Mouse (Mus musculus) heart, adult 9 months (tissue): ENCODE data around the gene Krtap9-3.

Source experiments
- DNase-seq, 2 experiments: peaks; one replicate each; pipeline ENCODE4 v3.0.0; 2022; ENCODE audit warnings: low spot score in 2 of 2

Krtap9-3 gene

DNA sequence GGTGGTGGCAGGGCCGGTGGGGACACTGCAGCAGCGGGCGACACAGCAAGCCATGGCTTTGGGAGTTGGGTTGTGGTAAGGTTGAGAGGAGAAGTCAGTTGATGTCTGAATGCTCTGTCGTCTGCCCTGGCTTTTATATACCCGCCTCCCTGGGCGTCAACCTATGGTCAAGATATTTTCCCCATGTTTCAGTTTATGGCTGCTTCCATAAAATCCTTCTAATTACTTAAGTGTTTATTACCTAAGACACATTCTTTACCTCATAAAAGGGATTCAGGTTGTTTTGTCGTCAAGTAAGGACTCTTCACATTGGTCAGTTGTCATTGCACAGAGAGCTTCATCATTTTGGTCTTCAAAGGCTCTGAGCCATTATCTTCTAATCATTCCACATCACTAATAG lies 31.4 kb downstream of the Krtap9-3 start, which contains the start of gene Krtap3-1:
TSS of gene Krtap3-1 (minus strand) at position 101 of the 400 bp plus-strand sequence.
- no peak for DNase-seq

DNA sequence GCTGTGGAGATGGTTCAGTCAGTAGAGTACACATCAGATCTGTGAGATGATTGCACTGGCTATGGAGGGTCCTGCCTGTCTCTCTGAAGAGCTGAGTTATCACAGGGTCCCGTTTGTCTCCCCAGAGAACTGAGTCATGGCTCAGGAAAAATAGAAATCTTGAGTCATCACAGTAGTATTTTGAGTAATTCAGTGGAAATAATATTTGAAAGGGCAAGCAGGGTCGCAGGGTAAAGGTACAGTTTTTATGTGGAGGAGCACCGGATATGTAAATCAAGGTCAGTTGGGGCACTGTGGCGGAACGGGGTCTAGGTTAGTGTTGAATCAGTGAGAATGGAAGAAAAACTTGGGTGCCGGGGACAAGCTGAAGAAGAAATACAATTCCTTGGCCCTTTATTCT lies 35.3 kb downstream of the Krtap9-3 start:
- DNase-seq = no peak

DNA sequence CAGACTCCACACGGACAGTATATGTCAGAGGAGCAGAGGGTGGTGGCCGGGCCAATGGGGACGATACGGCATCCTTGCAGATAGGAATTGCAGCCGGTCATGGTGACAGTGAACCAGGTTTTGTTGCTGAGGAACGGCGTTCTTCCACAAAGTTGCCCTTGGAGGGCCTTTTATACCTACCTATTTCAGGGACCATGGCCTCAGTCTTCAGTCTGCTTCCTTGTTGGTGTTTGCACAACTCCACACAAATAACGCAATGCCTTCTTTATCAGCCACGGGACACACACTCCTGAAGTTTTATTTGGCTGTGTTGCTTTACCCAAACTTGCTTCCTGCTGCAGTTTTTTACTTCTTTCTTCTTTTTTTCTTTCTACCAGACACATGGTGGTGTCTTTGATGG lies 38.5 kb downstream of the Krtap9-3 start, which contains the start of gene Gm11939:
TSS of gene Gm11939 (minus strand) at position 101 of the 400 bp plus-strand sequence.
- no peak for DNase-seq

DNA sequence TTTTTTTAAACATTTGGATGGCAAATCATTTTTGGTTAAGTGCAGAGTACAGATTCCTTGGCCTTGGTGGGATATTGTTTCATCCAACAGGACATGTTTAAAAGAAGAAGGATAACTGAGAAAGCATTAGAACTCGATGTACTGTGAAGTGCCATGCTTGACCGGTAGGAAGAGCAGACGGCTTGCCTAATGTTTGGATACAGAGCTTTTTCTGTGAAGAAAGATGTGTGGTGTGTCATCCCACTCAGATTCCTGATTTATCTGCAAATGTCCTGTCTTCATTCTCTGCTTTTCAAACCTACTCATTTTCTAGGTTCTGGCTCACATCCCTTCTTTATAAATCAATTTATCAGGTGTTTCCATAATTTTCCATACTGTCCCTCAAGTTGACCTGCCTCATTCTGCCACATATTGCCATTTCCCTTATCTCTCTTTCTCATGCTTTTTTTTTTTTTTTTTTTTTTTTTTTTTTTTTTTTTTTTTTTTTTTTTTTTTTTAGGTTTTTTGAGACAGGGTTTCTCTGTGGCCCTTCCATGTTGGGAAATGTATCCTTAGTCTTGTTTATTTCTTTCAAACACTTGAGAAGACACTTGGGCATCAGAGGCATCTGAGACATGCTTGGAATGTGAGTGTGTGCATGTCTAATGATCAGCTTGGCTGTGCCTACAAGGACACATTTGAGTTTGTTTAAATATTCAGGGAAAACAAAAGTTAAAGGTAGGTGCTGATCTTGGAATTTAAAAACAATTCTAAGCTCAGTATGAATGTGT lies 39.7 kb downstream of the Krtap9-3 start:
- DNase-seq = no peak

DNA sequence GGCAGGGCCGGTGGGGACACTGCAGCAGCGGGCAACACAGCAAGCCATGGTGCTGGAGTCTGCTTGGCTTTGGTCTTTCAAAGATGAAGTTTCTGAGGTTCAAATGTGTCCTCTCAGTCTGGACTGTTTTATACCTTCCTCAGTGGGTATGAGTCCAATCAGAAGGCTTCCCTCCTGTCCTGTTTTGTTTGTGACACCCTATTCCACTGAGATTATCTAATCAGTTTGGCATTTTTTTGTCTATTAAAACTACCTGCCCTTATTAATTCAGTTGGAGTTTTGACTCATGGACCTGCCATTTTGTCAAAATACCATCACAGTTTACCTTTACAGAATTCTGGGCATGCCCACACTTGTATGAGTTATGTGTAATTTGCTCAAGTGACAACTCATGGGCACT lies 41.2 kb downstream of the Krtap9-3 start, which contains the start of gene Krtap3-2:
TSS of gene Krtap3-2 (minus strand) at position 101 of the 400 bp plus-strand sequence.
- no peak for DNase-seq

DNA sequence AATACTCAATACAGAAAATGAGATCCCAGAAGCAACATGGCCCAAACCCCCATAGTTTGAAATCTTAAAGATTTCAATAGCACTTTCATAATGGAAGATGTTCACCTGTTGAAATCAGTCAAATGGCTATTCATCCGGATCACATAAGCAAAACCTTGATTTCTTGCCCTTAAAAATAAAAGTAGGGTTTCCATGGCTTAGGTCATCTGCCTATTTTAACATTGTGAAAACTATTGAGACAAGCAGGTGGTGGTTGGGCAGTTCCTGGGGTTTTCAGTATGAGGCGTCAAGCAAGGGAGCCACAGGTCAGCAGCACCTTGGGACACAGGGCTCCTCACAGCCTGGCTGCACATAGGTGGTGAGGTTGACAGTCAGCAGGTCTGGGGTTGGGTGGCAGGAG lies 41.7 kb downstream of the Krtap9-3 start:
- no peak for DNase-seq

DNA sequence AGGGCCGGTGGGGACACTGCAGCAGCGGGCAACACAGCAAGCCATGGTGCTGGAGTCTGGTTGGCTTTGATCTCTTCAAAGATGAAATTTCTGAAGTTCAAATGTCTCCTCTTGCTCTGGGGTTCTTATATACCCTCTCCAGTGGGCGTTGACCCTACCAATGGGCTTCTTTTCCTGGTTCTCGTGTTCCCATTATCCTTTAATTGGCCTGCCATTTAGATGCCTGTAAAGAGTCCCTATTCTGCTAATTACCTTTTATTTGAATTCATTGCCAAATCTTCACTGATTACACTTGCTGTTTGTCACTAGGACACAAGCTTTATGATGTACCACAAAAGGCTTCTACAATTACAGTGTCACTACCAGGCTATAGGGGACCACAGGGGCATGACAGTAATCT lies 47.1 kb downstream of the Krtap9-3 start, which contains the start of gene Krtap3-3:
TSS of gene Krtap3-3 (minus strand) at position 101 of the 400 bp plus-strand sequence.
- no peak for DNase-seq

DNA sequence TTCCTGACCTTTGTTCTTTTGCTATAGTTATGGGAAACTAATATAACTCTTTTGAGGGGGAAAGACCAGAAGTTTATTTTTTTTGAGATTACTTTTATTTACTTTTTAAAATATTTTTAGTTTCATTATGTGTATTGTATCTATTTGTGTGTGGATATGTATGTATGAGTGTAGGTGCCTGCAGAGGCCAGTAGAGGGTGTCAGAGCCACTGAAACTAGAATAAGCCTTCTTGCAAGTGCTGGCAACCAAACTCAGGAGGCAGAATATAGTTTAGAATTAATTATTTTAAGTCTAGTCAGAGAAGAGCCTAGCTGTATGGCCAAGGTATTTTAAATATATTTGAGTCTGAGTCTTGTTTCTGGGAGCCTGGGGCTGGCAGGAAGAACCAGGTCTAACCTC lies 50.0 kb downstream of the Krtap9-3 start:
- no peak for DNase-seq
